Mouse (Mus musculus): ENCODE results near the gene Rho. TPM values are rescaled to one million over a fixed set of nuclear protein-coding genes. Genes with fewer than 3 reads are reported as not detected.

Rho gene
- polyA plus RNA-seq, 1 experiment from 2014 or later = 0.08 TPM

- no peak overlapping the region for H3K27ac ChIP-seq
- no peaks in the 10 kb centered on the region for H3K36me3 ChIP-seq (replicated peaks; ENCODE audit: control insufficient read depth, insufficient read depth)
- H3K9me3 ChIP-seq (ENCODE audit: control insufficient read depth, low read length) = no peaks in the 10 kb centered on the region
- DNase-seq (ENCODE audit: low spot score) (no peak), ATAC-seq (ENCODE audit: low FRiP score) (no peak)
- H3K27me3 ChIP-seq (ENCODE audit: control insufficient read depth, insufficient read depth, low read length) = no peaks in the 10 kb centered on the region
- H3K4me1 ChIP-seq (replicated peaks; ENCODE audit: control insufficient read depth, insufficient read depth, low read length) = peaks cover 16% of the 10 kb centered on the region
- no peak overlapping the region for H3K4me2 ChIP-seq (replicated peaks)
- no peak overlapping the region for H3K9ac ChIP-seq
- no peak overlapping the region for H3K4me3 ChIP-seq (replicated peaks; ENCODE audit: low read length)
- WGBS = 87% methylated on average over 8 of the region's 8 CpGs
Observed at GRCm38 (mm10) chr6:115975606-115976005, 44.1 kb downstream of the Rho start.

DNA sequence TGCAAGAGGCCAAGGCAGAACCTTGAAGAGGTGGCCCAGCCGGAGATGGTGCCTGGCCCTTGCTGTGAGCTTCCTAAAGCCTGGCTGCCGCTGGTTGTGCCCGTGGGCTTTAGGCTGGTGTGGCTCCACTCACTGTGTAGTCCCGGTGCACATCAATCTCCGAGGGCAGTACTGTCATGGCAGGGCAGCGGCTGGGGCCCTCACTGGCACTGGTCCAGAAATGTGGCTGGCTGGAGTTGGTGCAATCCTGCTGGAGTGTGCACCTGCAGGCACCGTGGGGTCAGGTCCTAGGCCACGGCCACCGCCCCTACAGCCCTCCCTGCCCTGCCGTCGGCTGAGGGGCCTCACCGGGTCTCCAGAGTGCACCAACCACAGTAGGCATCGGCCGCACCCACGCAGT, 46.3 kb downstream of the Rho start:
- Histone ChIP-seq H3K4me3 (replicated peaks; ENCODE audit: low read length) (no peak overlapping the region), H3K27ac (no peak overlapping the region), H3K4me2 (replicated peaks) (no peak overlapping the region), H3K36me3 (replicated peaks; ENCODE audit: control insufficient read depth, insufficient read depth) (no peaks in the 10 kb centered on the region), H3K4me1 (replicated peaks; ENCODE audit: control insufficient read depth, insufficient read depth, low read length) (0 out of 2 replicates have a peak, but pooled peaks cover 5% of the 10 kb centered on the region), H3K9me3 (ENCODE audit: control insufficient read depth, low read length) (no peaks in the 10 kb centered on the region), H3K9ac (no peak overlapping the region), H3K27me3 (ENCODE audit: control insufficient read depth, insufficient read depth, low read length) (no peaks in the 10 kb centered on the region)
- ATAC-seq (ENCODE audit: low FRiP score) (no peak), DNase-seq (ENCODE audit: low spot score) (no peak)
- WGBS = 82% methylated on average over 15 of the region's 15 CpGs

DNA sequence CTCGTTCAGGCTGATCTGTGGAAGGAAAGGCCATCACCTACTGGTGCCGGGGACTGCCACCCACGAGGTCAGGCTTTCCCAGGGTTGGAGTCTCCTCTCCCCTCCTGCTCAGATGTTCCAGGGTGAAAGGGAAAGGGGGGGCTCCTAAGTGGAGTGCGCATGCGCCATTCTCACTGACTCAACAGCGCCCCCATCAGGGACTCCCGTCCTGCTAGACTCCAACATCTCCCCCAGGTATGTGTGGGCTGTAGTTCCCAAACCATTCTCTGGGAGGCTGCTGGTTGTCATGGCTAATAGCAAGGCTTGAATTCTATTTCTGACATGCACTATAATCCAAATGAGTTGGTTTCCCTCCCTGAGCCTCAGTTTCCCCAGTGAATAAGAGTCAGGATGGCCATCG, 47.0 kb downstream of the Rho start:
- DNase-seq (ENCODE audit: low spot score) (no peak), ATAC-seq (ENCODE audit: low FRiP score) (no peak)
- H3K4me1 ChIP-seq (replicated peaks; ENCODE audit: control insufficient read depth, insufficient read depth, low read length) = 0 out of 2 replicates have a peak, but pooled peaks cover 5% of the 10 kb centered on the region
- no peak overlapping the region for H3K4me3 ChIP-seq (replicated peaks; ENCODE audit: low read length)
- H3K4me2 ChIP-seq (replicated peaks) = no peak overlapping the region
- no peaks in the 10 kb centered on the region for H3K9me3 ChIP-seq (ENCODE audit: control insufficient read depth, low read length)
- no peak overlapping the region for H3K9ac ChIP-seq
- no peaks in the 10 kb centered on the region for H3K36me3 ChIP-seq (replicated peaks; ENCODE audit: control insufficient read depth, insufficient read depth)
- H3K27me3 ChIP-seq (ENCODE audit: control insufficient read depth, insufficient read depth, low read length) = no peaks in the 10 kb centered on the region
- WGBS = 69% methylated on average over 8 of the region's 8 CpGs
- no peak overlapping the region for H3K27ac ChIP-seq

- Histone ChIP-seq H3K4me1 (replicated peaks; ENCODE audit: control insufficient read depth, insufficient read depth, low read length) (peaks cover 13% of the 10 kb centered on the region), H3K27ac (no peak overlapping the region), H3K9ac (no peak overlapping the region), H3K4me3 (replicated peaks; ENCODE audit: low read length) (no peak overlapping the region), H3K27me3 (ENCODE audit: control insufficient read depth, insufficient read depth, low read length) (no peaks in the 10 kb centered on the region), H3K4me2 (replicated peaks) (no peak overlapping the region), H3K9me3 (ENCODE audit: control insufficient read depth, low read length) (no peaks in the 10 kb centered on the region), H3K36me3 (replicated peaks; ENCODE audit: control insufficient read depth, insufficient read depth) (no peaks in the 10 kb centered on the region)
- no peak for DNase-seq (ENCODE audit: low spot score)
- ATAC-seq (ENCODE audit: low FRiP score) = no peak
- WGBS = 57% methylated on average over 7 of the region's 7 CpGs
Observed at GRCm38 (mm10) chr6:115982889-115983288, 51.3 kb downstream of the Rho start.

DNA sequence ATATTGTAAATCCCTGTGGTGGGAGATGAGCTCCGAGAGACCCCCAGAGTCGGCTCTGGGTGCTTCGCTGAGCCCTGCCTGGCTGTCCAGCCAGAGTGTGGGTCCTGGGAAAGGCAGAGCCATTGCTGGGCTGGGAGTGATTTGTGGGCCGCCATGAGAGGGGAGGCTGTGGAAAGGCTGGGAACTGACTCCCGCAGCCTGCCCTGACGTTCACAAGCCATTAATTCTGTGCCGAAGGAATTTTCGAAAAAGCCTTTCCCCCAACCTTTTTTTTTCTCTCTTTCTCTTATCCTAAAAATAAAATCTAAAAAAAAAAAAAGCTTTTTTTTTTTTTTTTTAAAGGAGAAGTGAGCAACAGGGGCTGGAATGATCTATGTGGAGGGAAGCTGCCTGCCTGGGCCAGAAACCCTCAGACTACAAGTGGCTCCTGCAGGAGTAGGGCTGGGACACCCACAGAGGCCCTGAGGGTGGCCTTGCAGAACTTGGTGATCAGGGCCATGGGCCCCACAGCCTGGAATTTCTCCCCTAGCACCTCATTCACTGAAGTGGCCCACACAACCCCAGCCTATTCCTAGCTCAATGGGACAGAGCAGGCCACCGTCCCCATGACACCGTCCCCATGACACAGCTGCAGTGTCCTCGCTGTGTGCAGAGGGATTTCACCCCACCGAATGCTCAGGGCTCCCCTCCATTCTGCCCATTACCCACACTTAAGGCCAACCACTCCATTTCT, 51.9 kb downstream of the Rho start:
- no peaks in the 10 kb centered on the region for H3K27me3 ChIP-seq (ENCODE audit: control insufficient read depth, insufficient read depth, low read length)
- DNase-seq (ENCODE audit: low spot score) (no peak), ATAC-seq (ENCODE audit: low FRiP score) (no peak)
- H3K4me3 ChIP-seq (replicated peaks; ENCODE audit: low read length) = no peak overlapping the region
- WGBS = 72% methylated on average over 12 of the region's 12 CpGs
- peaks cover 13% of the 10 kb centered on the region for H3K4me1 ChIP-seq (replicated peaks; ENCODE audit: control insufficient read depth, insufficient read depth, low read length)
- no peak overlapping the region for H3K9ac ChIP-seq
- no peaks in the 10 kb centered on the region for H3K36me3 ChIP-seq (replicated peaks; ENCODE audit: control insufficient read depth, insufficient read depth)
- no peak overlapping the region for H3K4me2 ChIP-seq (replicated peaks)
- no peak overlapping the region for H3K27ac ChIP-seq
- no peaks in the 10 kb centered on the region for H3K9me3 ChIP-seq (ENCODE audit: control insufficient read depth, low read length)

DNA sequence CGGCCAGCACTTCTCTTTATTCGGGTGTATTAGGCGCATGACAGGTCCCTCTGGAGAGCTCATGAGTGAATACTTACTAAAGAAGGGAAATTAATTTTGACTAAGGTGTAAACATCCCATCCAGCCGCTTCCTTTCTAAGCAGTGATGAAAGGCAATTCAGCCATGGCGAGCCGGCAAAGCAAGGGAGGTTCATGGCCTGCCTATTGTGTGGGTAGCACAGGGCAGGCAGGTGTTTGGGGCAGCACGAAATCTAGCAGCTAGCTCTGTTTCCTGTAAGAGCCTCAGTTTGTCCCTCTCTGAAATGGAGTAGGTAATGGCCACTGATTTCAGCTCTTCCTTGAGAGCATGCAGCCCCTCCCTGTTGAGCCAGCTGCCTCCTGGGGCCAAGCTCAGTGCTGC, 53.0 kb downstream of the Rho start:
- H3K9ac ChIP-seq = no peak overlapping the region
- H3K36me3 ChIP-seq (replicated peaks; ENCODE audit: control insufficient read depth, insufficient read depth) = no peaks in the 10 kb centered on the region
- no peaks in the 10 kb centered on the region for H3K9me3 ChIP-seq (ENCODE audit: control insufficient read depth, low read length)
- no peak overlapping the region for H3K4me2 ChIP-seq (replicated peaks)
- no peak overlapping the region for H3K27ac ChIP-seq
- H3K4me1 ChIP-seq (replicated peaks; ENCODE audit: control insufficient read depth, insufficient read depth, low read length) = peaks cover 13% of the 10 kb centered on the region
- H3K4me3 ChIP-seq (replicated peaks; ENCODE audit: low read length) = no peak overlapping the region
- ATAC-seq (ENCODE audit: low FRiP score) (no peak), DNase-seq (ENCODE audit: low spot score) (no peak)
- whole genome bisulfite sequencing = 49% methylated on average over 7 of the region's 7 CpGs
- no peaks in the 10 kb centered on the region for H3K27me3 ChIP-seq (ENCODE audit: control insufficient read depth, insufficient read depth, low read length)

- 68% methylated on average over 9 of the region's 9 CpGs for WGBS
- peaks cover 13% of the 10 kb centered on the region for H3K4me1 ChIP-seq (replicated peaks; ENCODE audit: control insufficient read depth, insufficient read depth, low read length)
- no peak overlapping the region for H3K27ac ChIP-seq
- ATAC-seq (ENCODE audit: low FRiP score) (no peak), DNase-seq (ENCODE audit: low spot score) (no peak)
- no peak overlapping the region for H3K4me2 ChIP-seq (replicated peaks)
- no peaks in the 10 kb centered on the region for H3K36me3 ChIP-seq (replicated peaks; ENCODE audit: control insufficient read depth, insufficient read depth)
- H3K9me3 ChIP-seq (ENCODE audit: control insufficient read depth, low read length) = no peaks in the 10 kb centered on the region
- no peaks in the 10 kb centered on the region for H3K27me3 ChIP-seq (ENCODE audit: control insufficient read depth, insufficient read depth, low read length)
- H3K9ac ChIP-seq = no peak overlapping the region
- no peak overlapping the region for H3K4me3 ChIP-seq (replicated peaks; ENCODE audit: low read length)
Observed at GRCm38 (mm10) chr6:115985622-115986021, 54.1 kb downstream of the Rho start.

GRCm38 (mm10) chr6:115986472-115987095, 55.0 kb downstream of the Rho start:
- peaks cover 13% of the 10 kb centered on the region for H3K4me1 ChIP-seq (replicated peaks; ENCODE audit: control insufficient read depth, insufficient read depth, low read length)
- no peak for ATAC-seq (ENCODE audit: low FRiP score)
- no peak overlapping the region for H3K4me3 ChIP-seq (replicated peaks; ENCODE audit: low read length)
- peaks cover 2% of the 10 kb centered on the region; the same call in 1 of the 2 replicates for H3K27me3 ChIP-seq (ENCODE audit: control insufficient read depth, insufficient read depth, low read length)
- WGBS = 49% methylated on average over 12 of the region's 12 CpGs
- no peaks in the 10 kb centered on the region for H3K36me3 ChIP-seq (replicated peaks; ENCODE audit: control insufficient read depth, insufficient read depth)
- no peak overlapping the region for H3K27ac ChIP-seq
- no peaks in the 10 kb centered on the region for H3K9me3 ChIP-seq (ENCODE audit: control insufficient read depth, low read length)
- no peak overlapping the region for H3K9ac ChIP-seq
- no peak overlapping the region for H3K4me2 ChIP-seq (replicated peaks)
- DNase-seq (ENCODE audit: low spot score) = no peak

GRCm38 (mm10) chr6:115987096-115987747, 55.7 kb downstream of the Rho start:
- 54% methylated on average over 9 of the region's 9 CpGs for WGBS
- ATAC-seq (ENCODE audit: low FRiP score) (no peak), DNase-seq (ENCODE audit: low spot score) (no peak)
- Histone ChIP-seq H3K4me1 (replicated peaks; ENCODE audit: control insufficient read depth, insufficient read depth, low read length) (peaks cover 13% of the 10 kb centered on the region), H3K4me3 (replicated peaks; ENCODE audit: low read length) (no peak overlapping the region), H3K9me3 (ENCODE audit: control insufficient read depth, low read length) (no peaks in the 10 kb centered on the region), H3K27me3 (ENCODE audit: control insufficient read depth, insufficient read depth, low read length) (peaks cover 8% of the 10 kb centered on the region), H3K27ac (no peak overlapping the region), H3K4me2 (replicated peaks) (no peak overlapping the region), H3K36me3 (replicated peaks; ENCODE audit: control insufficient read depth, insufficient read depth) (no peaks in the 10 kb centered on the region), H3K9ac (no peak overlapping the region)
